ENCODE assay signal across 10 mouse cellular contexts in the genomic region with DNA sequence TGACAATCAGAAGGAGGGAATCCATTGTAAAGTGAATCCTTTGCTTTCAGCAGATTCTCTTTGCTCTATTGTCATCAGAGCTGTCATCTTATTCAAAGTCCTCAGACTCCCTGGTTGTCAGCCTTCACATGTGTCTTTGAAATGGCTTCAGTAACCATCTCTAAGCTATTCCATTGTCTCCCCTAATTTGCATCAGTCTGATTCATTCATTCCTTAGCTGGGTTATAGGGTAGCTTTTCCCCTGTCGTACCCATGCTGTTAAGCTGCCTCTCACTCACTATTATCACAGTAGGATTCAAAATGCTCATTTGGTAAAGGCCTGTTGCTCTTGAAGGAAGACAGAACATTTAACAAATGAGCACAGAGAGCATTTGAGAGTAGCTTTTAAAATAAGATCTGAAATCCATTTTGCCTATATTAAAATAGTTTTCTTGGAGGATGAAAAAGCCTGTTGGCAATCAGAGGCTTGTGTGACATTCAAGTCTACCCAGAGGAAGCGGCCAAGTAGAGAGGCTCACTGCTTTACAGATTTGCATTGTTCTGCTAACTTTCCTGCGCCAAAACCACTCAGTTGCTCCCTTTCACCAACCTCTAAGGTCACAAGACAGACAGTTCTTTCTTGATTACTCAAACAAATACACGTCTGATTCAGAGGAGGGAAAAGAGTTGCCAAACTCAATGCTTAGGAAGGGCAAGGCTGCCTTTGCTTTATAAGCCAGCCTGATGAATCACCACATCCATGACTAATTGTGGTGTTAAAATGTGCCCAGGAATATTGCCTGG.
DNase-seq lines count a peak whose midpoint lies in the region; ATAC-seq and TF ChIP-seq lines count a peak whose summit lies in the region.
"Had no signal": no experiment of that assay in that cellular context is flagged by ENCODE, and none has a peak within 500 bp of the region (broad histone marks: within the 10 kb centered on the region; RNA-seq: fewer than 3 reads in every experiment).

No protein-coding gene starts in this region.

- no peaks in the 10 kb centered on the region for H3K9me3 ChIP-seq in hindbrain, embryonic 10.5 days
- H3K9me3 ChIP-seq in hindbrain, embryonic 13.5 days = no peaks in the 10 kb centered on the region
- H3K9me3 ChIP-seq in midbrain, embryonic 15.5 days = no peaks in the 10 kb centered on the region
- H3K9me3 ChIP-seq: heart, embryonic 10.5 days had no signal

- CTCF ChIA-PET in Patski (lab: Charles Lee) = no interaction called here

- TF ChIP-seq POLR2A in thymus, adult 2 months (IDR thresholded peaks at IDR 0.05; ENCODE audit: control insufficient read depth, extremely low read depth, insufficient read depth, low read length, poor library complexity) = no peak

- 14% methylated on average over 4 of the region's 4 CpGs for WGBS in hindbrain, embryonic 10.5 days
- 10% methylated on average over 4 of the region's 4 CpGs for WGBS in hindbrain, embryonic 13.5 days
- 17% methylated on average over 4 of the region's 4 CpGs for WGBS in midbrain, embryonic 15.5 days
- WGBS in thymus, adult 2 months = 79% methylated on average over 4 of the region's 4 CpGs

- no peak overlapping the region for H3K4me2 ChIP-seq in hindbrain, embryonic 13.5 days
- H3K4me2 ChIP-seq in midbrain, embryonic 15.5 days = no peak overlapping the region

- H3K4me1 ChIP-seq in hindbrain, embryonic 10.5 days (replicated peaks) = peaks cover 27% of the 10 kb centered on the region
- no peaks in the 10 kb centered on the region; the same call in 1 of the 2 replicates for H3K4me1 ChIP-seq in hindbrain, embryonic 13.5 days (replicated peaks)
- H3K4me1 ChIP-seq in midbrain, embryonic 15.5 days = no peaks in the 10 kb centered on the region; the same call in 1 of the 2 replicates
- no peaks in the 10 kb centered on the region for H3K4me1 ChIP-seq in thymus, adult 2 months (replicated peaks; ENCODE audit: control insufficient read depth, insufficient read depth, low read length)
- H3K4me1 ChIP-seq: heart, embryonic 10.5 days had no signal

- no peaks in the 10 kb centered on the region for H3K27me3 ChIP-seq in hindbrain, embryonic 10.5 days (ENCODE audit: insufficient read depth, poor library complexity, severe bottlenecking)
- H3K27me3 ChIP-seq in hindbrain, embryonic 13.5 days = no peaks in the 10 kb centered on the region
- no peaks in the 10 kb centered on the region for H3K27me3 ChIP-seq in Patski
- no peaks in the 10 kb centered on the region for H3K27me3 ChIP-seq in midbrain, embryonic 15.5 days (replicated peaks)
- no peaks in the 10 kb centered on the region for H3K27me3 ChIP-seq in thymus, adult 2 months (ENCODE audit: control insufficient read depth, insufficient read depth, low read length)

- POLR2A ChIA-PET in Patski (lab: Charles Lee) = interaction anchor here (1.2 kb wide), 1 partner anchor 40 kb away, joined by 4 read pairs; no protein-coding TSS in a partner anchor

- H3K9ac ChIP-seq in hindbrain, embryonic 13.5 days = no peak overlapping the region
- H3K9ac ChIP-seq in midbrain, embryonic 15.5 days = no peak overlapping the region

- H3K4me3 ChIP-seq in hindbrain, embryonic 10.5 days = no peak overlapping the region
- no peak overlapping the region for H3K4me3 ChIP-seq in hindbrain, embryonic 13.5 days
- H3K4me3 ChIP-seq in midbrain, embryonic 15.5 days = no peak overlapping the region
- no peak overlapping the region for H3K4me3 ChIP-seq in thymus, adult 2 months (ENCODE audit: control insufficient read depth, insufficient read depth, low read length)
- H3K4me3 ChIP-seq: heart, embryonic 10.5 days had no signal

- H3K27ac ChIP-seq in hindbrain, embryonic 10.5 days = peak overlapping the region; percentile 73; the same call in 1 of the 2 replicates
- no peak overlapping the region; the same call in 1 of the 2 replicates for H3K27ac ChIP-seq in hindbrain, embryonic 13.5 days
- H3K27ac ChIP-seq in midbrain, embryonic 15.5 days = no peak overlapping the region
- no peak overlapping the region for H3K27ac ChIP-seq in thymus, adult 2 months (ENCODE audit: control insufficient read depth, insufficient read depth, low read length)
- H3K27ac ChIP-seq: heart, embryonic 10.5 days had no signal

- TF ChIP-seq CTCF in Patski (IDR thresholded peaks at IDR 0.05) = no peak
- TF ChIP-seq CTCF in thymus, adult 2 months (IDR thresholded peaks at IDR 0.05; ENCODE audit: borderline replicate concordance, control insufficient read depth, extremely low read depth, insufficient read depth, low read length, poor library complexity) = no peak

- in situ Hi-C loops in Patski (cut with MboI; ENCODE audit: low pct_unique_long_range_greater_than_20kb) = no loop called here

- no peaks in the 10 kb centered on the region for H3K36me3 ChIP-seq in hindbrain, embryonic 10.5 days
- H3K36me3 ChIP-seq in hindbrain, embryonic 13.5 days = no peaks in the 10 kb centered on the region
- no peaks in the 10 kb centered on the region for H3K36me3 ChIP-seq in midbrain, embryonic 15.5 days (replicated peaks)
- no peaks in the 10 kb centered on the region for H3K36me3 ChIP-seq in thymus, adult 2 months (ENCODE audit: control insufficient read depth, insufficient read depth, low read length)
- H3K36me3 ChIP-seq: heart, embryonic 10.5 days had no signal

- no peak for ATAC-seq in hindbrain, embryonic 13.5 days (ENCODE audit: low FRiP score)
- ATAC-seq in Patski = peak; percentile 91
- peak; percentile 78 for ATAC-seq in midbrain, embryonic 15.5 days (replicated peaks)

- peak; percentile 8 for DNase-seq in hindbrain, embryonic 10.5 days (ENCODE audit: low spot score)
- DNase-seq in Patski (ENCODE audit: low read depth, low spot score) = peak; percentile 80
- DNase-seq in frontal cortex, postnatal 36 days (ENCODE audit: low spot score in 2 of 2) = peak; percentile 32 to 50
- no peak for DNase-seq in thymus, adult 2 months
- DNase-seq in gastrocnemius, adult 8-10 months (ENCODE audit: low spot score in 2 of 2) = no peak
- DNase-seq in urinary bladder, adult 2 months (ENCODE audit: low spot score) = no peak
- DNase-seq: cerebellum, adult 8-10 months had no signal

Comparison
In these comparisons a context has a peak if more than half of its experiments do, and no peak if none do; other contexts are left out.
1. DNase-seq: peak in hindbrain, embryonic 10.5 days (single experiment), Patski (single experiment) and frontal cortex, postnatal 36 days (2 of 2); none in thymus, adult 2 months (single experiment), gastrocnemius, adult 8-10 months (0 of 2) and urinary bladder, adult 2 months (single experiment).